8 mouse cellular contexts compared by ENCODE assay signal in genomic region chr10:118370443-118370842, GRCm38 (mm10). TPM values are rescaled to one million over a fixed set of nuclear protein-coding genes. Genes with fewer than 3 reads are reported as not detected.
DNase-seq lines count a peak whose midpoint lies in the region; ATAC-seq and TF ChIP-seq lines count a peak whose summit lies in the region.

No protein-coding gene starts in this region.

- peak; percentile 84 for DNase-seq in 3T3-L1 (ENCODE audit: low read depth, low spot score)
- DNase-seq in adrenal gland, postnatal 36 days = peak; percentile 77 to 84
- DNase-seq in heart, adult 9 months (ENCODE audit: low spot score in 2 of 2) = peak; percentile 41 to 62
- DNase-seq in kidney, adult 9 months = peak; percentile 80
- DNase-seq in midbrain, postnatal 0 days (ENCODE audit: low spot score) = peak; percentile 96
- DNase-seq in spleen, postnatal 14 days (ENCODE audit: low spot score in 2 of 2) = peak; percentile 40 to 67

- H3K27me3 ChIP-seq in embryonic facial prominence, embryonic 13.5 days = no peaks in the 10 kb centered on the region
- no peaks in the 10 kb centered on the region for H3K27me3 ChIP-seq in limb, embryonic 13.5 days
- H3K27me3 ChIP-seq in midbrain, postnatal 0 days (ENCODE audit: insufficient read depth, low read length) = no peaks in the 10 kb centered on the region

- no peaks in the 10 kb centered on the region for H3K36me3 ChIP-seq in embryonic facial prominence, embryonic 13.5 days
- H3K36me3 ChIP-seq in limb, embryonic 13.5 days = no peaks in the 10 kb centered on the region
- no peaks in the 10 kb centered on the region for H3K36me3 ChIP-seq in midbrain, postnatal 0 days (ENCODE audit: insufficient read depth, low read length)

- H3K9me3 ChIP-seq in embryonic facial prominence, embryonic 13.5 days = no peaks in the 10 kb centered on the region
- H3K9me3 ChIP-seq in limb, embryonic 13.5 days = 0 out of 2 replicates have a peak, but pooled peaks cover 2% of the 10 kb centered on the region
- no peaks in the 10 kb centered on the region for H3K9me3 ChIP-seq in midbrain, postnatal 0 days (ENCODE audit: low read length)

- peak; percentile 100 for TF ChIP-seq CTCF in midbrain, postnatal 0 days (IDR thresholded peaks at IDR 0.05)

- H3K27ac ChIP-seq in embryonic facial prominence, embryonic 13.5 days = no peak overlapping the region
- no peak overlapping the region for H3K27ac ChIP-seq in limb, embryonic 13.5 days
- no peak overlapping the region for H3K27ac ChIP-seq in midbrain, postnatal 0 days (ENCODE audit: low read depth, low read length)

- peak overlapping the region; percentile 46 for H3K4me2 ChIP-seq in embryonic facial prominence, embryonic 13.5 days
- peak overlapping the region; percentile 47 for H3K4me2 ChIP-seq in limb, embryonic 13.5 days (replicated peaks)
- peak overlapping the region; percentile 39 for H3K4me2 ChIP-seq in midbrain, postnatal 0 days (ENCODE audit: low read depth, low read length, poor library complexity, severe bottlenecking)

- ATAC-seq in embryonic facial prominence, embryonic 13.5 days (ENCODE audit: insufficient number of reproducible peaks, insufficient read depth, low FRiP score, low TSS enrichment, low read depth) = peak; percentile 67; the same call in 1 of the 2 replicates
- ATAC-seq in limb, embryonic 13.5 days (ENCODE audit: low FRiP score, low read depth) = peak; percentile 87
- ATAC-seq in midbrain, postnatal 0 days (ENCODE audit: low FRiP score) = peak; percentile 88

- peak overlapping the region; percentile 19 for H3K4me3 ChIP-seq in embryonic facial prominence, embryonic 13.5 days
- H3K4me3 ChIP-seq in limb, embryonic 13.5 days = no peak overlapping the region
- 0 out of 2 replicates have a peak overlapping the region, but pooled peaks have one; percentile 9 for H3K4me3 ChIP-seq in midbrain, postnatal 0 days (ENCODE audit: low read depth, low read length)

- WGBS in embryonic facial prominence, embryonic 13.5 days = 3% methylated on average over 10 of the region's 10 CpGs
- WGBS in limb, embryonic 13.5 days = 8% methylated on average over 10 of the region's 10 CpGs
- 6% methylated on average over 10 of the region's 10 CpGs for WGBS in midbrain, postnatal 0 days

- H3K9ac ChIP-seq in embryonic facial prominence, embryonic 13.5 days = no peak overlapping the region
- no peak overlapping the region for H3K9ac ChIP-seq in limb, embryonic 13.5 days
- H3K9ac ChIP-seq in midbrain, postnatal 0 days (replicated peaks; ENCODE audit: low read length, poor library complexity, severe bottlenecking) = no peak overlapping the region; the same call in 1 of the 2 replicates

- H3K4me1 ChIP-seq in embryonic facial prominence, embryonic 13.5 days = no peaks in the 10 kb centered on the region
- no peaks in the 10 kb centered on the region for H3K4me1 ChIP-seq in limb, embryonic 13.5 days
- no peaks in the 10 kb centered on the region for H3K4me1 ChIP-seq in midbrain, postnatal 0 days (ENCODE audit: insufficient read depth, low read length)

RNA-seq across cellular contexts. Expression of gene Gm9049, which starts 16.5 kb away (rescaled TPM):
- not detected for total RNA-seq in adrenal gland, postnatal 36 days (2021)
- polyA plus RNA-seq in embryonic facial prominence, embryonic 13.5 days (2015; fragmentation: Nextera tagmentation; extraction: Ambion mirVana) = 0.21 TPM in 1 of 2 replicates, not detected in the other
- polyA plus RNA-seq in limb, embryonic 13.5 days (2015; fragmentation: Nextera tagmentation; extraction: Ambion mirVana) = 0.09 and 0.11 TPM in 2 replicates
- total RNA-seq in midbrain, postnatal 0 days (2014; rRNA removed) = not detected in 2 replicates
- not detected in 2 replicates for polyA plus RNA-seq in midbrain, postnatal 0 days (2015; fragmentation: Nextera tagmentation; extraction: Ambion mirVana)

RNA-seq across cellular contexts. Expression of gene Gm9048, which starts 22.0 kb away (rescaled TPM):
- not detected for total RNA-seq in adrenal gland, postnatal 36 days (2021)
- polyA plus RNA-seq in embryonic facial prominence, embryonic 13.5 days (2015; fragmentation: Nextera tagmentation; extraction: Ambion mirVana) = not detected in 2 replicates
- polyA plus RNA-seq in limb, embryonic 13.5 days (2015; fragmentation: Nextera tagmentation; extraction: Ambion mirVana) = not detected in 2 replicates
- total RNA-seq in midbrain, postnatal 0 days (2014; rRNA removed) = not detected in 2 replicates
- 0.13 TPM in 1 of 2 replicates, not detected in the other for polyA plus RNA-seq in midbrain, postnatal 0 days (2015; fragmentation: Nextera tagmentation; extraction: Ambion mirVana)

RNA-seq across cellular contexts. Expression of gene Gm9046, which starts 27.4 kb away (rescaled TPM):
- not detected for total RNA-seq in adrenal gland, postnatal 36 days (2021)
- polyA plus RNA-seq in embryonic facial prominence, embryonic 13.5 days (2015; fragmentation: Nextera tagmentation; extraction: Ambion mirVana) = not detected in 2 replicates
- polyA plus RNA-seq in limb, embryonic 13.5 days (2015; fragmentation: Nextera tagmentation; extraction: Ambion mirVana) = not detected in 2 replicates
- total RNA-seq in midbrain, postnatal 0 days (2014; rRNA removed) = not detected in 2 replicates
- not detected in 2 replicates for polyA plus RNA-seq in midbrain, postnatal 0 days (2015; fragmentation: Nextera tagmentation; extraction: Ambion mirVana)

RNA-seq across cellular contexts. Expression of gene Gm9045, which starts 32.8 kb away (rescaled TPM):
- total RNA-seq in adrenal gland, postnatal 36 days (2021) = not detected
- polyA plus RNA-seq in embryonic facial prominence, embryonic 13.5 days (2015; fragmentation: Nextera tagmentation; extraction: Ambion mirVana) = 0.21 TPM in 1 of 2 replicates, not detected in the other
- 0.09 and 0.11 TPM in 2 replicates for polyA plus RNA-seq in limb, embryonic 13.5 days (2015; fragmentation: Nextera tagmentation; extraction: Ambion mirVana)
- not detected in 2 replicates for total RNA-seq in midbrain, postnatal 0 days (2014; rRNA removed)
- not detected in 2 replicates for polyA plus RNA-seq in midbrain, postnatal 0 days (2015; fragmentation: Nextera tagmentation; extraction: Ambion mirVana)

RNA-seq across cellular contexts. Expression of gene Gm9044, which starts 38.2 kb away (rescaled TPM):
- total RNA-seq in adrenal gland, postnatal 36 days (2021) = not detected
- not detected in 2 replicates for polyA plus RNA-seq in embryonic facial prominence, embryonic 13.5 days (2015; fragmentation: Nextera tagmentation; extraction: Ambion mirVana)
- not detected in 2 replicates for polyA plus RNA-seq in limb, embryonic 13.5 days (2015; fragmentation: Nextera tagmentation; extraction: Ambion mirVana)
- total RNA-seq in midbrain, postnatal 0 days (2014; rRNA removed) = not detected in 2 replicates
- polyA plus RNA-seq in midbrain, postnatal 0 days (2015; fragmentation: Nextera tagmentation; extraction: Ambion mirVana) = 0.06 TPM in 1 of 2 replicates, not detected in the other
